Mouse (Mus musculus): ENCODE results near the gene Agpat4.

GRCm38 (mm10) chr17:12154260-12154659 is 35.8 kb downstream of the Agpat4 start:
- TF ChIP-seq CTCF (IDR thresholded peaks at IDR 0.05) = no peak
- no peak for TF ChIP-seq EP300 (IDR thresholded peaks at IDR 0.05)

Measured in lung, postnatal 0 days (tissue).